Mouse (Mus musculus): ENCODE measurements around the gene Tpcn2. TPM values are rescaled to one million over a fixed set of nuclear protein-coding genes. Genes with fewer than 3 reads are reported as not detected.
A peak's percentile ranks its signal among the peaks of the same experiment; 100 is the strongest.

Gene Tpcn2
- total RNA-seq, 4 experiments from 2014 or later, result 1.7 to 4.7 (median 2.5) TPM

DNA sequence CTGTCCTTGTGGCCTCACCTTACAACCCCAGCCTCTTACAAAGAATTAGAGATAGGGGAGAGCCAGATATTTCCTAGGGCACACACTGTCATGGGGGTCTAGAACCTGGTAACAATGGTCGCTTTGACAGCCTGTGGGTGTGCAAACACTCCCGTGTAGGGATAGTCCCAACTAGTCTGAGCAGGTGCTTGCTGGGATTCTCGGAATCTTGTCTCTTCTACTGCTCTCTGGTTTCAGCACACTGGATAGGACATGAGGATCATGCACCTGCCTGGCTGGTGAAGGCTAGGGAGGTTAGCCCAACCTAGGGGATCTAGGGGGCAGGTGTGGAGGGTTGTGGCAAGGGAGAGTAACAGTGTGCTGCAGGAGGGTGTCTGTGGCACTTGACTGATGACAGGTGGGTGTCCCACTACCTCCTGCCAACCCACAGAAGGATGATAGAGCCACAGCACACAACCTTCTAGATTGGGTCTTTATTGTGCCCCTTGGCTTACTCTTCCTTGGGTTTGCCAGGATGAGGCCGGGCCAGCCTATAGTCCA lies 78.4 kb downstream of the Tpcn2 start:
- no peak for DNase-seq (ENCODE audit: low spot score)

DNA sequence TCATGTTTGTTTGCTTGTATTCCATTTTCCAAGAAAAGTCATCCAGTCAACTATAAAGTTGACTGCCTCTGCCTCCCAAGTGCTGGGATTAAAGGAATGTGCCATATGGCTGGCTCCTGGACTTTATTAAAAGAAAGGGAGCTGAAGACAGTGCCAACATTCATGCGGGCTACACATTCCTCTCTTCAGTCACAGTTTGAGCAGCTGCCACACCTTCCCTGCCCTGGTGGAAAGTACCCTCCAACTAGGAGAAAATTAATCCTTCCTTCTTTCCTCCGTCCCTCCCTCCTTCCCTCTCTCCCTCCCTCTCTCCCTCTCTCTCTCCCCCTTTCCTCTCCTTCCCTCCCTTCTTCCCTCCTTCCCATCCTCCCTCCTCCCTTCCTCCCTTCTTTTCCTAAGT lies 84.1 kb downstream of the Tpcn2 start:
- DNase-seq (ENCODE audit: low spot score), result no peak

DNA sequence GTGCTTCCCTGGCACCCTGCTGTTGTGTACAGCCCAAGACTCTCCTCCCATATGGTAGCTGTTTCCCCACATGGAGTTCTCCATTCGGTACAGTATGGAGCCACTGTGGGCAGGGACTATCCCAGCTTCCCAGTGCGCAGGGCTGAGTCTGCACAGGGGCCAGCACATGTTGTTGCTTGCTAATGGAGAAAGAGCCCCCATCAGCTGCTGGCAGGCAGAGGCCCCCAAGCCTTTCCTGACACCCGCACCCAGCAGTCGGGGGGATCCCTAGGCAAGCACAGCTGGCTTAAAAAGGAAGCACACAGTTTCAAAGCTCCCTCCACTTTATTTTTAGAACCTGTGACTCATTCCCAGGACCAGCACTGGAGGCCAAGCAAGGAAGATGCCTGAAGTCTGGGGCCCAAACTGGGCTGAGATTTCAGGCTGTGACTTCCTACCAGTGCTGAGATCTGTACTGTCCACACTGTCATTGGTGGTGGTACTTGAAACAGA lies 85.5 kb downstream of the Tpcn2 start:
- DNase-seq (ENCODE audit: low spot score), result peak; percentile 76

DNA sequence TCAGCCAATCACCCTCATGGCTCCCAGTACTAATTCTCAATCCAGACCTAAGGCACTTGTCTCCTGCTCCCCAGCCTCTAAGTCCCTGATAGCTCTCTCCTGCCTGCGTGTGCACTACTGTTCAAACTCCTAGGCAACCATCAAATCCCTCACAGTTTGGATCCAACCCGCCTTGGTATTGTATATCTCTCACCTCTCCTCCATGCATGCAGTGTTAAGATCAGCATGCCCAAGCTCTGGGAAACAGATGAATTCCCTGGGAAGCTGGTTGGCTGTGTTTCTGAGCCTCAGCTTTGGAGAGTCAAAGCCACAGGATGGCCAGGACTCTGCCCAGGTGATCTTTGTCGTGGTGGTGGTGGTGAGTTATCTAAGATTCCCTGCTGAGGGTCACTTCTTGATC lies 86.1 kb downstream of the Tpcn2 start:
- DNase-seq (ENCODE audit: low spot score), result no peak

DNA sequence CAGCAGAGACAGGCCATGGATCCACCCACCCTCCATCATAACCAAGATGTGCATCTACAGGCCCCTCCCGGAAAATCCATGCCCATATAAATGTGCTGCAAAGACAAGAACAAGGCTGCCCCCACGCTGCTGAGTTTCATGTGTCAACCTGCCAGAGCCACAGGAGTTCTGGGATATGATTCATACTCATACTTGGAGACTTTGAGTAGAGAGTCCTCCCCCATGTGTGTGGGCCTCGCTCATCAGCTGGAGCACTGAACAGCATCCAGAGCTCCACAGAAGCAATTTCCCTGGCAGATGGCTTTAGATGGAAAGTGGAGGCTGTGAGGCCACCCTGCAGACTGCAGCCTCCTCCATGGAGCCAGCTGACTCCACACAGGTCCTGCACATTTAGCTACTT lies 86.8 kb downstream of the Tpcn2 start:
- no peak for DNase-seq (ENCODE audit: low spot score)

DNA sequence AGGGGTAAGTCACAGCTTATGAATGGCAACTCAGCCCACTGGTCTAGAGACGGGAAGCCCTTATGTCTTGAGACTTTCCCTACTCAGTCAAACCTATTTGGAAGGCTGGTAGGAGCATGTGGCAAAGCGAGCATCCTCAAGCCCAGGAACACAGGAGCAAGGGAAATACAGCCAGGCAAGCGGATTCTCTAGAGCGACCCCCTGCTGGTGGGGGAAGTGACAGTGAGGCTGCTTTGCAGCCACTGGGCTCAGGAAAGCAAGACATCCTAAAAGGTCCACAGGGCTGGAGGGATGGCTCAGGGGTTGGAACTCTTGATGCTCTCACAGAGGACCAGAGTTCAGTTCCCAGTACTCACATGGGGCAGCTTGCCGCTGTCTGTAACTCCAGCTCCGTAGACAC lies 87.5 kb downstream of the Tpcn2 start:
- DNase-seq (ENCODE audit: low spot score), result no peak

DNA sequence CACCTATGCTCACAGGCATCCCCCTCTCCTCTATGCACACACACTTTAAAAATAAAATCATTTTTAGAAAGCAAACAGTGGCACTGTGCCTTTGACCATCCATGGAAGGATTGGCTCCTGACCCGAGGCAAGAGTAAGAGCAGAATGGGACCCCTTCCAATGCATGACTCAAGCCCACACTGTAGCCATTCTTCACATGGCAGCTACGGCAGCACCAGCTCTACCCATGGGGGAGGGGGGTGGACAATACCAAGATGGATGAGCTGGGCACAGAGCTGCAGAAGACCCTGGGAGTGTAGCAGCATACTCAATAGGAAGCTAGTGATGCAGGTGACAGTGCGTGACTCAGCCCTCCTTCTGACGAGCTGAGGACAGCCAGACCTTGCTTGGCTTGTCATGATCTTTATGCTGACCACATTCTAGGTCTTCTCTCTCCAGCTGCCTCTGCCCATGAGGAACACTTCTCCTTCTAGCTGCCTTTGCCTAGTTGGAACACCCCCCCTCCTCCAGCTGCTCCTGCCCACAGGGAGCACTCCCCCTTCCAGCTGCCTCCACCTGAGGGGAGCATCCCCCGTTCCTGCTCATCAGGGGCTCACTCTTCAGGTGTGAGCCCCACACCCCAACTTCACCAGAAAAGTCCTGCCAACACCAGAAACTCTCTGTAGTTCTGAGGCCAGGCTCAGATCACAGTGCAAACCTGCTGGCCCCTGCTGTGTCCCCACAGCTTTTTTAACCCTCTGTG lies 88.5 kb downstream of the Tpcn2 start:
- no peak for DNase-seq (ENCODE audit: low spot score)

DNA sequence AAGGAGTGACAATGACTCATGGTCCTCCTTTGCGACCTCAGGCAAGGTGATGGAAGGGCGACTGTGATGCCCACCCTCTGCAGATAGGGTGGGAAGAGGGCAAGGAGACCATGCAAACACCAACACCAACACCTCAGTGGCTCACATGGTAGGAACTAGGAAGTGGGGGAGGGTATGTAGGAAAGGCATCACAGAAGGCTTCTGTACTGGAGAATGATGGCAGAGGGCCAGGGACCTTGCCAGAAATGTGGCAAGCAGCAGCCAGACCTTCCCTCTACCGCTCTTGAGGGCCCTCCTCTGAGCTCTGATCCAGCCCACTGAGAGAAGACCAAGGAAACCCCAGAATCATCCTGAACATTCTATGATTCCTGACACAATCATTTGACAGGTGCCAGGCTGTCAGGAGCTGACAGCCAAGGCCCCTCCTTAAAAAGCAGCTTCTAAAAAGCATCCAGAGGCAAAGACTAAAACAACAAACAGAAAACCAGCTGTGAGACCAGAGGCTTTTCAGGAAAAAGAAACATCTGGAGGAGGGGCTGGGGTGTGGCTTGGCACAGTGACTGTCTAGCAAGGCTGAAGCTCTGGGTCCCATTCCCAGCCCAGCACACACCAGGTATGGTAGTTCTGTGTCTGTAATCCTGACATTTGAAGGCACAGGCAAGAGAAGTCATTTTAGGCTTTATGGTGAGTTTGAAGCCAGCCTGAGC lies 89.2 kb downstream of the Tpcn2 start:
- DNase-seq (ENCODE audit: low spot score), result peak; percentile 63

DNA sequence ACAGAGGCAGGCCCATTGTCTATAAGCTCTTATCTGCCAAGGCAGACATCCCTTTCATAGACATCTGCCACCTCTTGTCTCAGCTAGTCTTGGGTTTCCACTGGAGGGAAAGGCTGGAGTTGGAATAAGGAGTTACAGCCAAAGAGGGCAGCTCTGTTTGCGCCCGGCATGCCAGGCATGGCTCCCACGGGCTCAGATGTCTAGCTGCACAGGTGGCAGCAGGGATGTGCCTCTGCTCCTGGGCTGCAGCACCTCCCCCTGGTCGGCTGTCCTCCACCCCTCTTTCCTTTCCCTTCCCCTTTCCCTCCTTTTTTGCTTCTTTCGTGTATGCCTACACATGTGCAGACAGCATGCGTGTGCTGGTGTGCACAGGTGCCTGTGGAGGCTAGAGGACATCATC lies 91.0 kb downstream of the Tpcn2 start:
- no peak for DNase-seq (ENCODE audit: low spot score)

DNA sequence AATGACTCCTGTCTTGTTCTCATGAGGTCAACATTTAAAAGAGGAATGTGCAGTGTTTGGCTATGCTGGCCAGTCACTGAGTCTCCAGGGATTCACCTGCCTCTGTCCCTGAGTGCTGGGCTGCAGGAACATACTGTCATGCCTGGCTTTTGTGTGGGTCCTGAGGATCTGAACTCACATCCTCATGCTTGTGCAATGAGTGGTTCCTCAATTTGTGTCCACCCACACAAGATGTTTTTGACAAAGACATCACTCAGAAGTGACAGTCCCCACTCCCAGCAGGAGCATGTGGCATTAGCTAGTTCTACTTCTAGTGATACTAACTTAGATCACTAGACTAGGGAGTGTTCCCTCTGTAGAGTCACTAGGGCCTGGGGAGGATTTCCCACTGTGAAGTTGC lies 93.3 kb downstream of the Tpcn2 start:
- no peak for DNase-seq (ENCODE audit: low spot score)

DNA sequence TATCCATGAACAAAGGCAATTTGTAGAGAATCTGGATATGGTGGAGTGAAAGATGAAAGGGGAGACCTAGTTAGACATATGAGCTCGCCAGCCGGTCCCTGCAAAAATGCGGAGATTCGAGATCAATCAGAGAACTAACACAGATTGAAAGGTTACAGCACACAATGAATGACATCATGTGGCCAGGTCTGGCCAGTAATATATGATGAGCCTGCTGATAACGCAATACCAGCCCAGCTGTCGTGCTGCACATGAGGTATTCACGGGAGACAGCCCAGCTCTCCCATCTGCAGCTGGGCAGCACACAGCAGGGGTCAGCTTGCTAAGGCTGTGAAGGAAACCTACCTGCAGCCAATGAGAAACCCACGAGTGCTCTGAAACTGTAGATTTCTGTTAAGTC lies 94.5 kb downstream of the Tpcn2 start:
- DNase-seq (ENCODE audit: low spot score), result no peak

DNA sequence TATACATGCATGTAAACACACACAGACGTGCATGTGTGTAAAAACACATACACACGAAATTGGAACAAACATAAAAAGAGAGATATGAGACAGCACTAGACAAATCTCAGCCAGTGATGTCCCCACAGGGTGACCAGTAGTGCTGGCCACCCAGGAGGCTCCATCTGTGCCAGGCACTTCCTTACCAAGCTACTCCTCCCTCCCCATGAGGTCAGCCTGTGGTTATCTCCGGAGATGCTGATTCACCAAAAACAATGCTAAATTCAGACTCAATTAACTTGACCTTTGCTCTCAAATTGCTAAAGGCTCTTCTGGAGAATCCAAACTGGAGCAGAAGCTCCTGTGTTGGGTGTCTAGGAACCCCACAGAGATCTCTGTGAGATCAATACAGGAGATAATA lies 96.0 kb downstream of the Tpcn2 start:
- peak; percentile 24 for DNase-seq (ENCODE audit: low spot score)

DNA sequence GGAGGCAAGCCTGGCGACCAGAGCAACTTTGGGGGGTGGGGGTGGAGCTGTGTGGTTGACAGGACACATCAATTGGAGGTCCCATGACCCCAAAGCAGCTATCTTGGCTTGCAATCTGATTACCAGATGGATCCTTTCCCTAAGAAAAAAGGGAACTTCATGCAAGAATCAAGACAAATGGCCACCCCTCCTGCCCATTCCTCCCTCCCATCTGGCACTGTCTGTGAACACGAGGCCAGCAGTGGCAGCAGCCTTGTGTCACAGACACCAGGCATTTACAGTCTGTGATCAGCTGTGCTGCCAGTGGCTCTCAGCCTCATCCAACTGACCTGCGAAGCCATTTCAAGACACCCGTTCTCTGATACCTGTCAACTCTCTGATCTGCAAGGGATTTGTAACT lies 101.4 kb downstream of the Tpcn2 start:
- no peak for DNase-seq (ENCODE audit: low spot score)

DNA sequence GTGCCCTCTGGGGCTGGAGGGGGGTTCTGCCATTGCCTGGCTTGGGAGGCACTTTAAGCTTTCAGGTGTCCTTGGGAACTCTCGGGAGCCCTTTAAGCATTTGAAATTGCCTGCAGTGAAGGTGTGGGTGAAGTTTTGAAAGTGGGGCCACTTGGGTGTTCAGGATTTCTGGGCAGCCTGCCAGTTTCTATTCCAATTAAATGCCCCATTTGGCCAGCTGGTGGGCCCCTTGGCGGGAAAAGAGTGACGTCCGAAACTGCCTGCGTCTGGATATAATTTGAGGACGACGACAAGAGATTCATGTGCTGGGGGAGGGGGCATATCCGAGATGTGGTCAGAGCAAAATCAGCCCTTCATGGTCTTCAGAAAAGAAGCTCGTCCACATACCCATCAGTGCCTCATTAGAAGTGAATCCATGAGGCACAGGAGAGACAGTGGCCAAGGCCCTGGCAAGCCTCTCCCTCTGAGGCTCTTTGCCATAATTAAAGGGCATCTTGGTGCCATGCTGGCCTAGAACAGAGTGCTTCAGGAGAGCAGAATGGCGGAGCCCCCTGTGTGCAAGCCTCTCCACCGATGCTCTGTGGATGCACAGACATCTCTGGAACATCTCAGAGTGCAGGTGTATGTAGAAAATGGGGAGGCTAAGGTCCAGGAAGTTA lies 102.3 kb downstream of the Tpcn2 start:
- DNase-seq (ENCODE audit: low spot score), result no peak

DNA sequence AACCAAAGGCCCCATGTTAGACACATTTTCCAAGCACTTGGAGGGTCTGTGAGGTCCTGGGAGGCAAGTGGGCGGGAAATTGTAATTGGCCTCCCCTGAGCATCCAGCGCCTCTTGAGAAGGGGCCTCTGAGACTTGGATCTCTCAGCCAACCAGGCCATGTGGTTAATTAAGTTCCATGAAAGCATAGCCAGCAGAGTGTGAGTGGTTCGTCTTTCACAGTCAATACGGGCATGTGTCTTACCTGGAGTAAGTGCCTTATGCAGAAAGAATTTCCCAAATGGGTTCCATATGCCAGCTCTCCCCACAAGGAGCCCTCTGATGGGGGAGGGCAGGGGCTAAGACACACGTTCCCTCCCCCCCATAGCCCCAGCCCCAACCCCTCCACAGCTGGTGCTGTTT lies 104.1 kb downstream of the Tpcn2 start:
- no peak for DNase-seq (ENCODE audit: low spot score)

DNA sequence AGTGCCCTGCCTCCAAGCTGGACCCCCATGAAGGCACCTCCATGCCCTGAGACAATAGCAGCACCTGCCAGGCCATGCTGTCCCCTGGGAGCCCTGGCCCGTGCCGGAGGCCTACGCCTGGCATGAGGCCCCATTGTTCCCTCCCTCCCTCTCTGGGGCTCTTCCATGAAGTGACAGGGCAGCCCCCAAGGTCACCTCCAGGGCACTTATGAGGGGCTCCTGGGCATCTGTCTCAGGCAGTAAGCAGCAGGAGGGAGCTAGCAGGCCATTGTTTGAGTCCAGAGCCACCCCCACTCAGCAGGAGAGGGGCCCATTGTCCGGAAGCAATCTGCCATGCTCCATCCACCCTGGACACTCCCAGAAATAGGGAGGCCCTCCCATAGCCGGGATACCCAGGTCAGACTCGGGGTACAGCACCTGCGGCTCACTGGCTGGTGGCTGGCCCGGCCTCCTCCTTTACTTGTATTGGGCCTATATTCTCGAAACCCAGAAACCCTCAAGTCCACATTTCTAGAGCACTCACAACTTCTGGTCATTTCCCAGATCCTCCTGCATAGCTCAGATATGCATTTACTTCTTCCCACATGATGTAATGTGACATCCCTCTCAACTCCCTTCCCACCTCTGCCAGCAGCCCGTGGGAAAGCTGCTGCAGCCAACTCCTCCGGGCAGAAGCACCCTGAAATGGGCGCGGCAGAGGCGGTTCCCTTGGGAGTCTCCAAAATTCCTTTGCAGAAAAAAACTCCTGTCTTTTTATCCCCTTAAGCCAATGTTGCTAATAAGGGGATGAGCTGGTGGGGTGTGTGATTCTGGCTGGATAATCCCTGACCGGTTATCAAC lies 106.8 kb downstream of the Tpcn2 start:
- no peak for DNase-seq (ENCODE audit: low spot score)

DNA sequence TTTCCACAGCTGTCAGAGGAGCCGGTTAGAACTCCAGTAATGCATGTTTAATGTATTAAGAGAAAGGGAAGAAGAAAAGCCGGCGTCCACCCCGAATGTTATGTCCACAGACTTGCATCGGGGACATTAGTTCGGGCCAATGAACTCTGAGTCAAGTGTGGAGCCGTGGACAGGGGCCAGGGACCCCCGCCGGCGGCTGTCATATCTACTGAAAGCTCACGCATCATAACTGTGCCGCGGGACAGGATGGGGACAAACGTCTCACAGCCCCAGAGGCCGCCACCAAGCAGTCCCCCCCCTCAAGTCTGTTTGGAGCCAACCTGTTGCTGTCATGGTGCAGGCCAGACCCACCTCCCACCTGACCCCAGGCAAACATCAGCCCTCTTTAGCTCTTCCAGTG lies 110.2 kb downstream of the Tpcn2 start:
- DNase-seq (ENCODE audit: low spot score), result no peak

DNA sequence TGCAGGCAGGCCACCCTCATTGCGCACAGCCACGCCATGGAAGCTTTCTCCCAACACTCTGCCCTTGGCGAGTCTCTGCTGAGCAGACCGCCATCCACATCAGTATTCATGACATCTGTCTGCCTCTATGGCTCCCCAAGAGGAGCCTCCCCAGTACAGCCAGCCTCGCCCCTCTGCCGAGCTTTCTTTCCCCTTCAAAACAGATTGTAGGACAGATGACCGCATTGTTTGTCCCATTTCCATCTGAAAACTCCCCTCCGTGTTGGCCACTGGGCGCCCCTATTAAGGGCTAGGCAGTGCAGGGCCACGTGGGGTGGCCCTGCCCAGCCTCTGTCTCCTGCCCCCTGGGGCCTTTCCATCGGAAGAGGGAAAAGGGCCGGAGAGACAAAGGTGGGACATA lies 110.7 kb downstream of the Tpcn2 start:
- no peak for DNase-seq (ENCODE audit: low spot score)

DNA sequence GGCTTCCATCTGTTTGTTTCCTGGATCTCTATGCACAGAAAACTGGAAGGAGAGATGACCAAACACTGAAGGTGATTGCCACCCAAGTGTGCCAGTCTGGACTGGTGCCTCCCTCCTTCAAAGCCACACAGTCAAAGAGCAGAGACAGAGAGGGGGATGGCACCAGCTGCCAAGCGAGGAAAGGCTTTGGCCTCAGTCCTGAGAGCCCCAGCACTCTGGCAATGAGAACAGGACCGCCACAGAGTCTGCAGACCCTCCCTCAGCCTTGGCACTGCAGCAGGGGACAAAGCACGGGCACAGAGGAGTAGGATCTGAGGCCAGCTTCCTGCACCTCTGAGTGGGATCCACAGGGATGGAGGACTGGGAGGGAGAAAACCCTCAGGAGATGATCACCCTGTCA lies 114.1 kb downstream of the Tpcn2 start:
- no peak for DNase-seq (ENCODE audit: low spot score)

DNA sequence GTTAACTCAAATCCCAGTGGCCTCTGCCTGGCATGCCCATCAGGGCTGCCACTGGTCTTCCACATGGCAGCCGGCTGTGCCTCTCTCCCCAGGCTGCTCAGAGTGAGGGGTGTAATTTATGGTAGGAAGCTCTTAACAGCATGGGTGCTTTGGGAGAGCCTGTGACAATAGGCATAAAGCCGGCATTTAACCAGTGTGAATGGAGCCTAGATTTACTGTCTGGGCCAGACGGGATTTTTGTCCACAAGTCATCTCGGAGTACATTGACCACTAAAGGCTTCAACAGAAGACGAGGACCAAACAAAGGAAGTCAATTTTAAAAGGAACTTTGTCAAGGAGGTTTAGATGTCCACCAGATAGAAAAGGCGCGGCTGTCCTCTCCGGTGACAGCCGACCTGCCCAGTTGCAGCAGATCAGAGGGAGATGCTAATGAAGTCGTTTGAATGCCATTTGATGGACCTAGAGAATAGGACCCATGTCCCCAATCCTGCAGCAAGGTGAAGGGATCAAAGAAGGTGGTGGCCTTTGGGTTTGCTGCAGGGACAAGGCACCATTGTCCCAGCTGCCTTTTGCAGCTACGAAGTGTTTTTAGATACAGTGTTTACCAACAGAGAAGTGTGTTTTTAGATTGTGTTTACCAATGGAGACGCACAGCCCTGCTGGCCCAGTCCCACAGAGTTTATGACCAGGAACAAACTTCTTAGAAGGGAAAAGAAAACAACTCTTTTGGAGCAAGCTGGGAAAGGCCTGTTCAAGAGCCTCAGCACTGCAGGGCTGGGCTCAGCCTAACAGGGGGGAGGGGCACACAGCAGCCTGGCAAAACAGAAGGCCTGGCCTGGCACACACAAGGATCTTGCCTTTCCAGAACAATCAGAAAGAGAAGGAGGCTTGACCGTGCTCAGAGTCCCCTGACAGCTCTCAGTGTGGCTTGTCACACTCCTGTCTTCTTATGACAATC lies 124.2 kb downstream of the Tpcn2 start:
- DNase-seq (ENCODE audit: low spot score), result no peak

All from heart, adult 8-10 months (tissue).